Mouse (Mus musculus) E14TG2a.4 (cell line): Measurements from ENCODE around the gene 4930469K13Rik.

Experiments used
- CTCF ChIP-seq: conservative IDR thresholded peaks from 2 replicates; pipeline ENCODE4 v1.5.1; 2014; ENCODE audit warnings: low read length
- NANOG ChIP-seq: IDR thresholded peaks from 2 replicates; pipeline ENCODE4 v1.6.1; 2014; ENCODE audit warnings: borderline replicate concordance, low read length, mixed read lengths
- POU5F1 ChIP-seq: IDR thresholded peaks from 2 replicates; pipeline ENCODE4 v1.6.1; 2014; ENCODE audit warnings: low read length, borderline replicate concordance

- no peak for TF ChIP-seq CTCF
- TF ChIP-seq NANOG: no peak
- TF ChIP-seq POU5F1: no peak
Measured at GRCm38 (mm10) chr11:33990002-33990401, 108.4 kb downstream of the 4930469K13Rik start.
